Comparison of ENCODE assay signal across 21 mouse cellular contexts in the genomic region with DNA sequence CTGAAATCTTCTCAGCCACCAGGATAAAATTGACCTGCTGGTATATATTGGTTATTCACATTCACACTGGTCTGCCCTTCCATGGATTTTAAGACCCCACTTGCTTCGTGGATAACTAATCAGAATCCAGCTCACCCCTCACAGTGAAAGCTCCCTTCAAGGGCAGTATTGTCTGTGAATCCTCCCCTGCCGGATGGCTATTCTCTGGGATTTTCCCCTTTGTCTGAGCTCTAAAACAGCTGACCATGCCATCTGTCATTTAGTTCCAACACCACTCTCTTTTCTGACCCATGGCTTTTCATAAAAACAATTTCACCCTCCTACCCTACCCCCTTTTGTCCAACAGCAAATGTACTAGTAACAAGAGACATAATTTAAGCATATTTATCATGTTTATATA.
DNase-seq lines count a peak whose midpoint lies in the region; ATAC-seq and TF ChIP-seq lines count a peak whose summit lies in the region.
"Had no signal": no experiment of that assay in that cellular context is flagged by ENCODE, and none has a peak within 500 bp of the region (broad histone marks: within the 10 kb centered on the region; RNA-seq: fewer than 3 reads in every experiment).

No protein-coding gene starts in this region.

- no peak overlapping the region for H3K27ac ChIP-seq in forebrain, embryonic 12.5 days
- H3K27ac ChIP-seq in forebrain, embryonic 15.5 days (replicated peaks), result no peak overlapping the region
- H3K27ac ChIP-seq in midbrain, embryonic 11.5 days (ENCODE audit: low read depth, low read length), result peak overlapping the region; percentile 36; the same call in 1 of the 2 replicates
- no peak overlapping the region for H3K27ac ChIP-seq in midbrain, embryonic 16.5 days (ENCODE audit: low read length)
- no peak overlapping the region for H3K27ac ChIP-seq in forebrain, embryonic 14.5 days (ENCODE audit: low read depth, low read length)
- H3K27ac ChIP-seq in gastrocnemius, adult 2 months, result no peak overlapping the region
- H3K27ac ChIP-seq: embryonic facial prominence, embryonic 12.5 days; layer of hippocampus, adult 2 months; left cerebral cortex, adult 2 months; limb, embryonic 12.5 days; liver, embryonic 15.5 days; stomach, embryonic 15.5 days had no signal

- H3K4me1 ChIP-seq in forebrain, embryonic 12.5 days, result peaks cover 14% of the 10 kb centered on the region
- no peaks in the 10 kb centered on the region for H3K4me1 ChIP-seq in forebrain, embryonic 15.5 days
- H3K4me1 ChIP-seq in midbrain, embryonic 11.5 days (ENCODE audit: control insufficient read depth, insufficient read depth, low read length), result 0 out of 2 replicates have a peak, but pooled peaks cover 5% of the 10 kb centered on the region
- H3K4me1 ChIP-seq in midbrain, embryonic 16.5 days (ENCODE audit: control insufficient read depth, insufficient read depth, low read length), result no peaks in the 10 kb centered on the region
- no peaks in the 10 kb centered on the region for H3K4me1 ChIP-seq in forebrain, embryonic 14.5 days (ENCODE audit: control insufficient read depth, insufficient read depth, low read length)
- H3K4me1 ChIP-seq: embryonic facial prominence, embryonic 12.5 days; liver, embryonic 15.5 days; stomach, embryonic 15.5 days had no signal

- DNase-seq in midbrain, embryonic 11.5 days (ENCODE audit: low spot score, missing footprints), result peak; percentile 91
- peak; percentile 16 for DNase-seq in forebrain, embryonic 14.5 days (ENCODE audit: low spot score)
- DNase-seq in kidney, postnatal 10 days, result no peak
- no peak for DNase-seq in gastrocnemius, adult 2 months
- DNase-seq: B cell, adult 2 months; gastrocnemius, postnatal 10 days; heart, postnatal 10 days; kidney, adult 9 months; spleen, adult 18-20 months; thymus, postnatal 14 days had no signal

- WGBS in forebrain, embryonic 12.5 days, result 14% methylated on average over 2 of the region's 2 CpGs
- WGBS in forebrain, embryonic 15.5 days, result 10% methylated on average over 2 of the region's 2 CpGs
- 6% methylated on average over 2 of the region's 2 CpGs for WGBS in midbrain, embryonic 11.5 days
- 13% methylated on average over 2 of the region's 2 CpGs for WGBS in midbrain, embryonic 16.5 days
- 3% methylated on average over 2 of the region's 2 CpGs for WGBS in forebrain, embryonic 14.5 days

- TF ChIP-seq POLR2A in myocyte (IDR thresholded peaks at IDR 0.05; ENCODE audit: insufficient read length, low read depth), result no peak

- no peaks in the 10 kb centered on the region for H3K27me3 ChIP-seq in forebrain, embryonic 12.5 days
- H3K27me3 ChIP-seq in forebrain, embryonic 15.5 days, result no peaks in the 10 kb centered on the region
- H3K27me3 ChIP-seq in midbrain, embryonic 11.5 days (ENCODE audit: control insufficient read depth, insufficient read depth, low read length), result no peaks in the 10 kb centered on the region
- no peaks in the 10 kb centered on the region for H3K27me3 ChIP-seq in midbrain, embryonic 16.5 days (ENCODE audit: control insufficient read depth, insufficient read depth, low read depth, low read length)
- no peaks in the 10 kb centered on the region for H3K27me3 ChIP-seq in forebrain, embryonic 14.5 days (replicated peaks; ENCODE audit: control insufficient read depth, insufficient read depth, low read length)
- no peaks in the 10 kb centered on the region for H3K27me3 ChIP-seq in myocyte (ENCODE audit: control insufficient read depth, insufficient read depth, insufficient read length)
- H3K27me3 ChIP-seq: embryonic facial prominence, embryonic 12.5 days; limb, embryonic 12.5 days; liver, embryonic 15.5 days; stomach, embryonic 15.5 days had no signal

- H3K4me2 ChIP-seq in forebrain, embryonic 12.5 days, result no peak overlapping the region
- no peak overlapping the region for H3K4me2 ChIP-seq in forebrain, embryonic 15.5 days (replicated peaks)
- no peak overlapping the region for H3K4me2 ChIP-seq in midbrain, embryonic 11.5 days
- H3K4me2 ChIP-seq in midbrain, embryonic 16.5 days (ENCODE audit: low read length), result no peak overlapping the region
- H3K4me2 ChIP-seq in forebrain, embryonic 14.5 days (ENCODE audit: low read length), result no peak overlapping the region
- H3K4me2 ChIP-seq in myocyte (ENCODE audit: low read depth), result no peak overlapping the region
- H3K4me2 ChIP-seq: embryonic facial prominence, embryonic 12.5 days; limb, embryonic 12.5 days; liver, embryonic 15.5 days; stomach, embryonic 15.5 days had no signal

- TF ChIP-seq CTCF in gastrocnemius, adult 2 months (IDR thresholded peaks at IDR 0.05), result no peak

- intact Hi-C loops in gastrocnemius, adult 2 months (cut with DNase I), result no loop called here

- H3K9ac ChIP-seq in forebrain, embryonic 12.5 days, result no peak overlapping the region
- H3K9ac ChIP-seq in forebrain, embryonic 15.5 days (replicated peaks), result no peak overlapping the region
- no peak overlapping the region for H3K9ac ChIP-seq in midbrain, embryonic 11.5 days (ENCODE audit: low read length)
- no peak overlapping the region for H3K9ac ChIP-seq in midbrain, embryonic 16.5 days (ENCODE audit: low read depth, low read length)
- H3K9ac ChIP-seq in forebrain, embryonic 14.5 days (ENCODE audit: low read length), result no peak overlapping the region
- H3K9ac ChIP-seq: embryonic facial prominence, embryonic 12.5 days; limb, embryonic 12.5 days; liver, embryonic 15.5 days; stomach, embryonic 15.5 days had no signal

- peak; percentile 64 for ATAC-seq in forebrain, embryonic 12.5 days (ENCODE audit: low FRiP score)
- no peak for ATAC-seq in forebrain, embryonic 15.5 days (replicated peaks)
- peak; percentile 88 for ATAC-seq in midbrain, embryonic 11.5 days (ENCODE audit: low FRiP score)
- ATAC-seq in midbrain, embryonic 16.5 days, result no peak
- ATAC-seq in forebrain, embryonic 14.5 days, result no peak
- ATAC-seq: inflammation-experienced regulatory T-cells, adult 6 months had no signal

- no peaks in the 10 kb centered on the region for H3K79me2 ChIP-seq in myocyte (ENCODE audit: control insufficient read depth, insufficient read depth)

- H3K36me3 ChIP-seq in forebrain, embryonic 12.5 days (replicated peaks), result no peaks in the 10 kb centered on the region
- no peaks in the 10 kb centered on the region for H3K36me3 ChIP-seq in forebrain, embryonic 15.5 days
- no peaks in the 10 kb centered on the region for H3K36me3 ChIP-seq in midbrain, embryonic 11.5 days (ENCODE audit: control insufficient read depth, insufficient read depth, low read length)
- H3K36me3 ChIP-seq in midbrain, embryonic 16.5 days (ENCODE audit: control insufficient read depth, insufficient read depth, low read length), result no peaks in the 10 kb centered on the region
- H3K36me3 ChIP-seq in forebrain, embryonic 14.5 days (ENCODE audit: control insufficient read depth, insufficient read depth, low read length), result no peaks in the 10 kb centered on the region
- no peaks in the 10 kb centered on the region for H3K36me3 ChIP-seq in myocyte (ENCODE audit: control insufficient read depth, insufficient read depth)
- H3K36me3 ChIP-seq: embryonic facial prominence, embryonic 12.5 days; limb, embryonic 12.5 days; liver, embryonic 15.5 days; stomach, embryonic 15.5 days had no signal

- H3K4me3 ChIP-seq in forebrain, embryonic 12.5 days (replicated peaks), result no peak overlapping the region
- H3K4me3 ChIP-seq in forebrain, embryonic 15.5 days, result no peak overlapping the region
- no peak overlapping the region for H3K4me3 ChIP-seq in midbrain, embryonic 11.5 days (ENCODE audit: low read depth, low read length)
- H3K4me3 ChIP-seq in midbrain, embryonic 16.5 days (ENCODE audit: low read depth, low read length), result no peak overlapping the region
- H3K4me3 ChIP-seq in forebrain, embryonic 14.5 days (ENCODE audit: low read depth, low read length), result no peak overlapping the region
- no peak overlapping the region for H3K4me3 ChIP-seq in myocyte
- H3K4me3 ChIP-seq in gastrocnemius, adult 2 months, result no peak overlapping the region
- H3K4me3 ChIP-seq: embryonic facial prominence, embryonic 12.5 days; layer of hippocampus, adult 2 months; left cerebral cortex, adult 2 months; limb, embryonic 12.5 days; liver, embryonic 15.5 days; stomach, embryonic 15.5 days had no signal

- H3ac ChIP-seq in myocyte (ENCODE audit: control insufficient read depth, insufficient read length), result no peak overlapping the region

- no peaks in the 10 kb centered on the region for H3K9me3 ChIP-seq in forebrain, embryonic 12.5 days
- no peaks in the 10 kb centered on the region for H3K9me3 ChIP-seq in forebrain, embryonic 15.5 days
- no peaks in the 10 kb centered on the region for H3K9me3 ChIP-seq in midbrain, embryonic 11.5 days (ENCODE audit: control insufficient read depth, low read length)
- no peaks in the 10 kb centered on the region for H3K9me3 ChIP-seq in midbrain, embryonic 16.5 days (replicated peaks; ENCODE audit: control insufficient read depth, low read length, poor library complexity, severe bottlenecking)
- no peaks in the 10 kb centered on the region for H3K9me3 ChIP-seq in forebrain, embryonic 14.5 days (replicated peaks; ENCODE audit: control insufficient read depth, low read length)
- H3K9me3 ChIP-seq: embryonic facial prominence, embryonic 12.5 days; limb, embryonic 12.5 days; liver, embryonic 15.5 days; stomach, embryonic 15.5 days had no signal

TF ChIP-seq in myocyte, 11 proteins besides CTCF, POLR2A, EP300 and RAD21:
- TF ChIP-seq USF1 (IDR thresholded peaks at IDR 0.05; ENCODE audit: low read depth) (no peak), MYOD1 (IDR thresholded peaks at IDR 0.05; ENCODE audit: control insufficient read depth in 1 of 3, insufficient read length in 2 of 3, low read depth in 2 of 3) (peak in 2 of 3 experiments; percentile 8 to 47)

Comparison
In these comparisons a context has a peak if more than half of its experiments do, and no peak if none do; other contexts are left out.
1. ATAC-seq: peak in forebrain, embryonic 12.5 days (single experiment) and midbrain, embryonic 11.5 days (single experiment); none in forebrain, embryonic 15.5 days (single experiment), midbrain, embryonic 16.5 days (single experiment) and forebrain, embryonic 14.5 days (single experiment).
2. DNase-seq: peak in midbrain, embryonic 11.5 days (single experiment) and forebrain, embryonic 14.5 days (single experiment); none in kidney, postnatal 10 days (single experiment) and gastrocnemius, adult 2 months (single experiment).